Comparison of ENCODE assay signal across 18 mouse cellular contexts in genomic region chr2:25811711-25812110, GRCm38 (mm10). TPM values are rescaled to one million over a fixed set of nuclear protein-coding genes. Genes with fewer than 3 reads are reported as not detected.
DNase-seq lines count a peak whose midpoint lies in the region.
"Had no signal": no experiment of that assay in that cellular context is flagged by ENCODE, and none has a peak within 500 bp of the region (broad histone marks: within the 10 kb centered on the region; RNA-seq: fewer than 3 reads in every experiment).

No protein-coding gene starts in this region.

- peak; percentile 45 to 78 for DNase-seq in adrenal gland, adult (ENCODE audit: inconsistent age in 2 of 2, low spot score in 1 of 2)
- DNase-seq in adrenal gland, postnatal 4 days (ENCODE audit: low spot score in 2 of 2) = no peak
- peak; percentile 23 for DNase-seq in adrenal gland, postnatal 10 days
- DNase-seq in adrenal gland, postnatal 14 days = no peak
- DNase-seq in kidney, adult 9 months = peak; percentile 60
- DNase-seq in kidney, postnatal 4 days = no peak
- peak; percentile 15 to 22 for DNase-seq in adrenal gland, postnatal 36 days
- DNase-seq: cerebellum, adult 11-12 months; cerebellum, adult 8-10 months; cerebellum, postnatal 10 days; cerebellum, postnatal 36 days; embryo, embryonic 11 days; gastrocnemius, postnatal 25 days; heart, adult 2 months; heart, postnatal 14 days had no signal

RNA-seq across cellular contexts. Expression of gene Glt6d1, which starts 3.9 kb away (rescaled TPM):
- total RNA-seq in adrenal gland, postnatal 4 days (2021) = not detected
- not detected for total RNA-seq in adrenal gland, postnatal 10 days (2021)
- not detected in 2 replicates for total RNA-seq in adrenal gland, postnatal 14 days (2021)
- not detected for total RNA-seq in adrenal gland, postnatal 36 days (2021)
- total RNA-seq: ES-E14; gastrocnemius, adult 8-10 months; gastrocnemius, postnatal 25 days; heart, adult 2 months; heart, postnatal 14 days; hematopoietic stem cell, adult 5-6 weeks had no signal

RNA-seq across cellular contexts. Expression of gene Lcn9, which starts 11.2 kb away (rescaled TPM):
- not detected for total RNA-seq in adrenal gland, postnatal 4 days (2021)
- total RNA-seq in adrenal gland, postnatal 10 days (2021) = not detected
- not detected in 2 replicates for total RNA-seq in adrenal gland, postnatal 14 days (2021)
- not detected for total RNA-seq in adrenal gland, postnatal 36 days (2021)
- total RNA-seq: ES-E14; gastrocnemius, adult 8-10 months; gastrocnemius, postnatal 25 days; heart, adult 2 months; heart, postnatal 14 days; hematopoietic stem cell, adult 5-6 weeks had no signal

RNA-seq across cellular contexts. Expression of gene Gm13539, which starts 29.7 kb away (rescaled TPM):
- not detected for total RNA-seq in adrenal gland, postnatal 4 days (2021)
- total RNA-seq in adrenal gland, postnatal 10 days (2021) = not detected
- not detected in 2 replicates for total RNA-seq in adrenal gland, postnatal 14 days (2021)
- not detected for total RNA-seq in adrenal gland, postnatal 36 days (2021)
- total RNA-seq: ES-E14; gastrocnemius, adult 8-10 months; gastrocnemius, postnatal 25 days; heart, adult 2 months; heart, postnatal 14 days; hematopoietic stem cell, adult 5-6 weeks had no signal

RNA-seq across cellular contexts. Expression of gene Lcn11, which starts 34.9 kb away (rescaled TPM):
- total RNA-seq in adrenal gland, postnatal 4 days (2021) = not detected
- total RNA-seq in adrenal gland, postnatal 10 days (2021) = not detected
- not detected in 2 replicates for total RNA-seq in adrenal gland, postnatal 14 days (2021)
- not detected for total RNA-seq in adrenal gland, postnatal 36 days (2021)
- total RNA-seq: ES-E14; gastrocnemius, adult 8-10 months; gastrocnemius, postnatal 25 days; heart, adult 2 months; heart, postnatal 14 days; hematopoietic stem cell, adult 5-6 weeks had no signal

RNA-seq across cellular contexts. Expression of gene Sohlh1, which starts 35.3 kb away (rescaled TPM):
- not detected for total RNA-seq in adrenal gland, postnatal 4 days (2021)
- total RNA-seq in adrenal gland, postnatal 10 days (2021) = not detected
- not detected in 2 replicates for total RNA-seq in adrenal gland, postnatal 14 days (2021)
- not detected for total RNA-seq in adrenal gland, postnatal 36 days (2021)
- total RNA-seq: gastrocnemius, adult 8-10 months; gastrocnemius, postnatal 25 days; heart, adult 2 months; heart, postnatal 14 days; hematopoietic stem cell, adult 5-6 weeks had no signal

Comparison
In these comparisons a context has a peak if more than half of its experiments do, and no peak if none do; other contexts are left out.
1. DNase-seq: peak in adrenal gland, adult (2 of 2), adrenal gland, postnatal 10 days (single experiment), kidney, adult 9 months (single experiment) and adrenal gland, postnatal 36 days (2 of 2); none in adrenal gland, postnatal 4 days (0 of 2), adrenal gland, postnatal 14 days (single experiment) and kidney, postnatal 4 days (0 of 2).